Mouse (Mus musculus): ENCODE data around the gene Ccdc71.

The Ccdc71 gene

DNA sequence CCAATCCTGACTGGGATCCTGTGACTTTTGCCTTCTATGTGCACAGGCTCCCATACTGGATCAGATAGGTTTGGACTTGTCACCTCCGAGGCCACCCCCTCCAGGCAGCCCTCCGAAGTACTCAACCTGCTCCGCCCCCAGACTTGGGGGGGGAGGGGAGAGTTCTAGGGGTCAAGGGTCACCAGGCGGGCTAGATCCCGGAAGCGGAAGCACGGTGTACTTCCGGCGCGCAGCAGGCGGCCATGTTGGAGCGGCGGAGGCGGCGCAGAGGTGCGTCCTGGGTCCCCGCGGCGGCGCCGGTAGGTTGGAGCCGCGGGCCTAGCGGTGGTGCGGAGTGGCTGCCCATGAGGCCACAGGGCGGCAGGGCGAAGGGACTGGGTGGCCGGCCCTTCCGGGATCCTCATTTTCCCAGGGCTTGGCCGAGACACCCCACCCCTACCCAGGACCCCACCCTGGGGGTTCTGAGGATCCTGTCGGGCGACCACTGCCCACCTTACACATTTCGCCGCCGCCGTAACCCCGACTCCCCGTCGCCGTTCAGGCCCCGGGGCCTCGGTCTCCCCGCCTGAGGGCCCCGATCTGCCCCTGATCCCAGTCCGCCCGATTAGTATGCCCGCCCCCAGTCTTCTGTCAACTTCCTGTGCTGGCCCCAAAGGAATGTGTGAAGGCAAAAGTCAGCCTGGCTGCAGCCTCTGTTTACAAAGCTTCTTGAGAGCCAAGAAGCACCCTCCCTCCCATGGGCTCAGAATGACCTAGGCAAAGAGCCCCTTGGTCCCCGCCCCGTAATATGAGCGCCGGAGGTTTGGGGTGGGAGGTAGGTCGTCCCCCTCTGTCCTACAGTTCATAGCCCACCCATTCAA is at the start of gene Ccdc71:
TSS of gene Ccdc71 (plus strand) at position 209 of the 860 bp plus-strand sequence.
- DNase-seq: peak; percentile 88

DNA sequence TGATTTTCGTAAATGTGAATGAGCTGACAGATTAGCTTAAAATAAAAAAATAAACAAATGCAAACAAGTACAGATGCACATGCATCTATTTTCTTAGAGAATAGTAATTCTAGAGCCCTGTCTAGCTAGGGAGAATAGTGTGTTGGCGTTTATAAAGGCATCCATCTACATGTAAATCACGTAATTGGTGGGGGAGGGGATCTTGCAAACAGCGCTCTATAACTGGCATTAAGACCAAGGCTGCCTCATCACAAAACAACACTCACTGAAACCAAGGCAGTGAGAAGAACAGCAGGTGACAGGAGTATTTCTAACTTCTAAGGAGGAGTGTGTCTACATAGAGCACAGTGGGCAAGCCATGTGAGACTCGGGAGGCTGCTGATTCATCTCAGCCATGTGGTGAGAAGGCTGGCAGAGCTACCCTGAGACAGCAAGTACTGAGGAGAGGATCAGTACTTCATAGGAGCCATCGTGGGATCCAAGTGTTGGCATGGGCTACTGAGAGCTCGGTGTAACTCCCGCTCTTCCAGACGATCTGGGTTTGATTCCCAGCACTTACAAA is 48.9 kb upstream of the Ccdc71 start:
- DNase-seq: no peak

DNA sequence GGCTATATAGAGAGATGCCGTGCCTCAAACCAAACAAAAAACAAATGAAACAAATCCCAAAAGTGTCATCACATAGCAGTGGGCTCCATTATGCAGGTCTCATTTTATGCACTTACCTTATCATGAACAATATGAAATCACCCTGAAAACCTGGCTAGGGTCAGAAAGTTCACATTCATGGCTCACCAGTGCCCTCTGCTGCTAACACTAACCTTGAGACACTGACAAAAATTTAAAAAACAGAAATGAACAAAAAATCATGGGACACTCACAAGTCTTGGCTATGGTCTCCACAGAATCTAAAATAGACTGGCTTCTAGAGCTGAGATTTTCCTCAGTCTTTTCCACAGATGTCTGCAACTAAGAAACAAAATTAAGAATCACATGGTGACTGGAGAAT is 48.1 kb upstream of the Ccdc71 start:
- DNase-seq: peak; percentile 58

DNA sequence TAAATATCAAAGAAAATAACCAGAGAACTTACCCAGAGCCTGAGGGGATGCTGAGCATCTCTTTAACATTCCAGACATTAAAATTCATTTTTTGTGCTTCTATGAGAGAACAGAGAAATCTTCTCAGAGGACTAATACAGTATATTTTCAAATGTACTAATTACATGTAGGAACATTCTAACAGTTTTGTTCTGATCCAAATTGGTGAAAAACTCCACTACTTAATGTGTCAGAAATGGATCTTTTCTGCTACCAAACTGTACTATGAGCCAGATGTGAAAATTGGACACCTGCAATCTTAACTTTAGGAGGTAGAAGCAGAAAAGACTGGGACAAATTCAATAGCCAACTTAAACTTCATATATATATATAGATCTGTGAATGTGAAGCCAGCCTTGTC is 31.9 kb upstream of the Ccdc71 start, which contains the start of gene Ccdc36:
TSS of gene Ccdc36 (minus strand) at position 101 of the 400 bp plus-strand sequence.
- no peak for DNase-seq

DNA sequence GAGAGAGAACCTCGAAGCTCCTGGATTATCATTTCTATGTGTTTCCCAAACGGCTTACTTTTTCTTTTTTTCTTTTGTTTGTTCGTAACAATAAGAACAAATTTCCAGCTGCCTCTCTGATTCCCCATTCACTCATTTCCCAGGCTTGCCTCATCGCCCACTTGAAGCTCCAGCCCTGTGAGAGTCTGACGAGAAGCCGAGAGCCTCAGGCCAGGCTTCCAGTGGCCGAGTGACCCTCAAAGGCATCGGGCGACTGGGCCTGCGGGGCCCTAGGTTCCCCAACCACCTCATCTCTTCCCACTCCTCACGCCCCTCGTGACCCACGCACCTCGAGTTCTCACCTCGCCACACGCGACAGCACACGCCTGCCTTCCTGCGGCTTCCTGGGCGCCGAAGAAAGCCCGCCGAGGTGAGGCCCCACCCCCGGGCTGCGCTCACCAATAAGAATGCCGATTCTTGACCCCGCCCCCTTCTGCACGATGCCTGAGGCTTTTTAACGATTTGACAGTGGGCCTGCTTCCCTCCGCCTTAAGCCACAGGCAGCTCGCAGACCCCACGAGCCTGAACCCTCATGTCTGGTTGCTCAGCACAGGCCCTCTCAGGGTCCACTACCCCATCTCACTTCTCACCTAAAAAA is 28.8 kb upstream of the Ccdc71 start:
- no peak for DNase-seq

DNA sequence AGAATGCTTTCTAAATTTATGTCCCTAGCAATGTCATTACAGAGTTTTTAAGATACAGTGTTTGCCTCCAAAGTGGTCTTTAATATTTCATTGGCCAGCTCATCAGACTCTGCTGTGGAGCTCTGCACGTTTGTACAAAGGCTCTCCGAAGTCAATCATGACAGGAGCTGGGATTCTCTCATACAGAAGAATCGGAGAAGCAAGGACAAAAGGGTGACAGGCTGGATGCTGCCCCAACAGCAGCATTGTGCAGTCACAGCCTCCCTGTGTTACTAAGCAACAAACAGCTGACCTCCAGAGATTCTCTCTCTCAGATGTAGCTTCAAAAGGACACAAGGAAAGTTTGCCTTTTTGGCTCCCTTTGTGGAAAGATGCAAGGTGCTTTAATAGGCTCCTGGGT is 24.1 kb upstream of the Ccdc71 start, which contains the start of gene BC048562:
TSS of gene BC048562 (plus strand) at position 301 of the 400 bp plus-strand sequence.
- no peak for DNase-seq

DNA sequence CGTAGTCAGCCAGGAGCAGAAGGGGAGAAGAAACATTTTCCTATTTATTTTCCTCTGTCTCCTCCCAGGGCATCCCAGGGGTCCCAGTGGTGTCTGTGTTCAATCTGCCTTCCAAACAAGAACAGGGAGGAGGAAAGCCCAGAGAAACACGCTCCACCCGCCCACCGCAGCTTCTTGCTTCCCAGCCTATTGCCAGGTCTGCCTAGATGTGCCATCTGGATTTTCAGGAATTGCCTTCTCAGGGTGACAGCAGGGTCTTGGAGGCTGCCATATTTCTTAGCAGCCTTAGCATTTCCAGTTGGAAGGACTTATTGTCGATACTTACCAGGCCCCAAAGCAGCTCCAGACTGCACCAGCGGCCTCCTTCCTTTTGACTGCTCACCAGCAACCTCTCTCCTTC is 21.2 kb upstream of the Ccdc71 start:
- no peak for DNase-seq

DNA sequence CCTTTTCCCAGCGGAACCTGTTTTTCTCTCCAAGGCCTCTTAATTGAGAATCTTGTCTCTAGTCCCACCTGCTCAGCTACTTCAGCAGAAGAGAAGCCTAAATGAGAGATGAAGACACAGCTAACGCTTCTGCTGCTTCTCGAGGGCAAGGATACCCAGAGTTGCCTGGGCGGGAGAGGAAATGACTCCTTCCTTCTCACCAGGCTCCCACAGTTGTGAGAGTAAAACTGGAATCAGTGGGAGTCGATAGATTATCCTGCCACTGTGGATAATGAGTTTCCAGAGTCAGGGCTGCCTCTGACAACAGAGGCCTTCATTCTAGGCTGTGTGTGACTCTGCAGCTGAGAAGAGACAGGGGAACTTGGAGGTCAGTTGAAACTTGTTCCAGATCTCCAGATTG is 19.8 kb upstream of the Ccdc71 start:
- DNase-seq: no peak

DNA sequence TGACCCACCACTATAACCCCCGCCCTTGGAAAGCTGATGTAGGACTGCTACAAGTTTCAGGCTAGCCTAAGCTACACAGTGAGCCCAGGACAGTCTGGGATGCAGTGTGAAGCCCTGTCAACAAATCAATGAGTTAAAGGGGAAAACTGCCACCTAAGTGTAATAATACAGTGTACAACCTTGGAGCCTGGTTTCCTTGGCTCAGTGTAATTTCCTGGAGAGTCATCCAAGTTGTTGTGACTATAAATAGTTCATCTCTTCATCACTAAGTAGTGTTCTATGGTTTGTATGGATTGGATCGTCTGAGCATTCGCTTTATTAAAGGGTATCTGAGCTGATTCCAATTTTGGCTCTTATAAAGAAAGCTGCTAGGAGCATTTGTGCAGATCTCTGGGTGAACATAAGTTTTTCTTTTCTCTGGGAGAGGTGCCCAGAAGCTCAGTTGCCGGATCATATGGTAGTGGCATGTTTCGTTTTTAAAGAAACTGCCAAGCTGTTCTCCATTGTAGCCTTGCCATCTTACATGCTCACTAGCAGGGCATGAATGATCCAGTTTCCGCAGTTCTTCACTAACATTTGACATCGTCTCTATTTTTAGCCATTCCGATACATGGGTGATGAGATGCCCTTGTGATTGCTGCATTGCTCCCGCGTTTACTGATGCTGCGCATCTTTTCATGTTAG is 18.9 kb upstream of the Ccdc71 start:
- DNase-seq: no peak

DNA sequence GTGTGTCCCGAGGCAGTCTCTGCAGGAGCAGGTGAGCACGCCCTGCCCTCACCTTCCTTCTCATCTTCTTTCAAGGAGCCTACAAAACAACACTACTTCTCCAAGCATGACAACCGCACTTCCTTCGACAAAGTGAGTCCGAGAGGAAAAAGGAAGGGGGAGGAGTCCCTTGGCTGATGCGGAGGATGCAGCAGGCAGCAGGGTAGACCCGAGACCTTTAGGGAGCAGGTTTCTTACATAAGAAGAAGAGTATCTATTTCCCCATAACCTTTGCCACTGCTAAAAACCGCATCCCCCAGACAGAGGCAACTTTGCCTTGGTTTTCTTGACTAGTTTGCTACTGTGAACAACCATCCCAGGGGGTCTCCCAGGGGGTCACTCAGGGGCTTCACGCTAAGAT is 15.2 kb upstream of the Ccdc71 start:
- DNase-seq: no peak

DNA sequence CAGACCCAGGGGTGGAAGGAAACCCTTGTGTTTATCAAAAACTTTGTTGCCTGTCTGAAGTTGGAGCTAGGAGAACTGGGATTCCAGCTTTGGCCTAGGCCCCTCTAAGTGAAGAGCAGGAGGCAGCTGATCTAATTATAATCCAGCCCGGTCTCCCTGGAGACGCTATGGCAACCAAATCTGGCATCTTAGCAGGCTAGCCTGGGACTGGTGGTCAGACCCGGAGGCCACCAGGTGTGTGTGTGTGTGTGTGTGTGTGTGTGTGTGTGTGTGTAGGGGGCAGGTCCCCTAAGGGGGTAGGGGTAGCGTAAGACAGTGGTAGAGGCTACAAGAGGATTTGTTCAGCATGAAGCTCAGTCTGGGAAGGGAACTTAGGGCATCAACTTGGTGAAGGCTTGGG is 10.5 kb upstream of the Ccdc71 start:
- no peak for DNase-seq

DNA sequence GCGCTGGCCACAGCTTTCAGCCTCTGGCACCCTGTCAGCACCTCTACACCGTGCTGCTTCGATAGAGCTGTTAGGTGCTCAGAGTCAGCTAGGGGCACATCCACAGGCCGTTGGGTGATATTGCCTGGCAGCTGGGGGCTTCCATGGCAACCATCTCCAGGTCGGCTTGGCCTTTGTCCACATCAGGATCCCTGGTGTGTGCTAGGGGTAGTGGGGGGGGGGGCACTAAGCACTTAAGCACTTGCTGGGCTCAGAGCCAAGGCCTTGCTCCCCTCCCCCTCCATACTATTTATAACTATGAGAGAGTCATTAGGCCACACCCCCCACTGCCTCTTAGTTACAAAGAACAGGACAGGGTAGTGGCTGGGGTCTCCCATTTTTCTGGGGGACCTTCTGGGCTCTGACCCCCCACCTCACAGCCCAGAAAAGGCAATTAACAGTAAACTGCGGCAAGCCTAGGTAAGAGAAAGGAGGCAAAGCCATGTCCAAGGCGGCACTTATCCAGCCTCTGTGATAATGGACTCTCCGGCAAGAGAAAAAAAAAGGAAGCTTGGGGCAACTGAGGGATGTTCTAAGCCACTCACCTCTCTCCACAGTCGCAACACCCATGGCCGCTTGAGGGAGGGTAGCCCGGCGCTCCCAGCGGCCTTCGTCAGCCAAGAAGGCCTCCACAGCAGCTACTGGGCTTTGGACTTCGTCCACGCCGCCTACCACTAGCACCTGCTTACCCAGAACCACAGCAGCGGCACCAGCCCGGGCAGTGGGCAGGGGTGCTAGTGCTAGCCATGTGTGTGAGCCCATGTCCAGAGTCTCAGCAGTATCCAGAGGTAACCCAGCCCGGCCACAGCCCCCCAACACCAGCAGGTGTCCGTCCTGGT is 9.8 kb upstream of the Ccdc71 start:
- no peak for DNase-seq

DNA sequence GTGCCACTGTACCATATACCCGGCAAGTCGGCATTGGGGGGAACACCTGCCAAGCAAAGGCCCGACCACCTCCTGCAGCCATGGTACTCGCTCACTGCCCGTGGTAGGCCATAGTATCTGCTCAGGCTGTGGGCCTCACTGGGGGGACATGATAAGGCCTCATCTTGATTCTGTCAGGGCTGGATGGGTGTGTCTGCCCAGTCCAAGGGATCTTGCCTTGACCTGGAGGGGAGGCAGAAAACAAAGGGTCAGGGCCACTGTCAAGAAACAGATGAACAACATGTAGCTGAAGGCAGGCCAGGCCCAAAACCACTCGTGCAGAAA is 9.2 kb upstream of the Ccdc71 start:
- DNase-seq: no peak

DNA sequence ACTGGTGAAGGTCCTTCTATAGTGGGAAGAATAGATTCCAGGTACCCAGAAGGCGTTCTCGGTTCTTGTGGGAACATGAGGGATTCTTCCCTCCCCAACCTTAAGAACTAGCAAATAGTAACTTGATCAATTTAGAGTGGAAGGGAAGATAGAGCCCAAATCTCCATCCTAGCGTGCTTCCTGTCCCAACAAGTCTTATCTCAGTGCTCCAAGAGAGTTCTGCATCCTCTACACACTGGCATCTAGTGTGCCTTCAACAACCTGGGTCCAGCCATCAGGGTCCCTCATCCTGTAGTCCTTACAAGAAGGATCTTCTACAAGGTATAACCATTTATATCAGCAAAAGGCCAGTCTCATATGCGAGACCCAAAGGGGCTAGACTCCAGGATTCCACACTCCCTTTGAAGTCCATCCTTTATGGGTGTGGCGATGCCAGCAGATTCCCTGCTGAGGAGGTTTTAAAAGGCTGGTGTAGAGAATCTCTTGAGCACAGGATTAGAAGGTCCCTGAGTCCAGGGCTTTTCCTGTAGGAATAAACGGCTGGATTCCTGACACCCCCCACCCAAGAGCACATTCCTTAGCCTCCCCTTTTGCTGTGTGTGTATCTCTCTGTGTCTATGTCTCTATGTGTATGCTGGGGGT is 8.7 kb upstream of the Ccdc71 start:
- DNase-seq: no peak

DNA sequence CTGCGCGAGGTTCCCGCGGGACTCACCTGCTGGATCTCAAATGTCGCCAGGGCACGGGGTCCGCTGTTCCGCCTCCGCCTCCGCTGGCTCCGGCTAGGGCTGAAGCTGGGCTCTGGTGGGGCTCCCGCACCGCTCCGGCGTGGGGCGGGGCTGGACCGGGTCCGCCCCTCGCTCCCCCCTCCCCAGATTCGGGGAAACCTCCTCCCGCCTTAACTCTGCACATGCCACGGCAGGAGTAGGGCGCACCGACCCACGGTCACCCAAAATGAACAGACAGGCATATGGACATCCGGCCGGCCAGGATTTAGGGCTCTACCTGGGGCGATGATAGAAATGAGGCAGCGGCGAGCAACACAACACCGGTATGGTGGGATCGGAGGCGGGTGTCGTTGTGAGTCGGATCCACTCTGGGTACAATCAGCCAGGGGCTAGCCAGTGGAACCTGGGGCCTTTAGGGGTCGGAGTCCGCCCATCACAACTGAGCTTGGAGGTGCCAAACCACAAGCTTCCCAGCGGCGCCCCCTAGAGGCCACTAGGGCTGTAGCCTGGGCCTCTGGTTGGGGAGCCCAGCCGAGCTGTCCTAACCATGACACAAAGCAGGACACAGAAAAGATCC is 7.9 kb upstream of the Ccdc71 start:
- peak; percentile 83 for DNase-seq

DNA sequence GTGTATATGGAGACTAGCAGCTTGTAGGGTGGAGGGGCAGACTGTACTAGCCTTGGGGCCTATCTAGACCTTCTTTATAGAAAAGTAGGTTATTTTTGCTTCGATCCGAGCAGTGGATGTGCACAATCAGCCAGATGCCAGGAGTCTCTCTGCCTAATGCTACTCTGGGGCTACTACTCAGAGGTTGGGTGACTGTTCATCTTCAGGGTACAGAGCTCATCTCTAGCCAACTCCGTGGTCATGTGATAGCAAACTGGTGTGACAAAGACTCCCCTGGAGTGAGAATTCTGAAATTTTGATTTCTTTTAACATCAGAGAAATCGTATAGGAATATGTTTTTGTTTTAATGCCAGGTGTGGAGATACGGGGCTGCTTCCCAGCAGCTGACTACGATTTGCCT is 7.4 kb upstream of the Ccdc71 start:
- DNase-seq: no peak

DNA sequence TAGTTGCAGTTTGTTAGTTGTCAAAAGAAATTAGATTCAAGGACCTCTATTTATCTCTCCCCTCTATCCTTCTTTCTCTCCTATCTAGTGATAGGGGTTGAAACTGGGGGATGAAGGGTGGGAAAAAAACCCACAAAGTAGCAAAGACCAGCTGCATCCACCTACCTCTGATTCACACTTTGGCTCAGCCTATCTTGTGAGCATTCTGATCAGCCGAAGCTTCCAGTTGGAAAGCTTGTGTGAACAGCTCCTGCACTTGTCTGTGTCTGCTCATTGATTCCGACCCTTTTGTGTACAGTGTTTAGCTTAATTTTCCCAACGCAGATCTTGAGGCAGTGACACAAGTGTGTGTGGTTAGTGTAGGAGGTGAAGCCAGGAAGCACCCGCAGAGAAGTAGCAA is 6.9 kb upstream of the Ccdc71 start:
- no peak for DNase-seq

DNA sequence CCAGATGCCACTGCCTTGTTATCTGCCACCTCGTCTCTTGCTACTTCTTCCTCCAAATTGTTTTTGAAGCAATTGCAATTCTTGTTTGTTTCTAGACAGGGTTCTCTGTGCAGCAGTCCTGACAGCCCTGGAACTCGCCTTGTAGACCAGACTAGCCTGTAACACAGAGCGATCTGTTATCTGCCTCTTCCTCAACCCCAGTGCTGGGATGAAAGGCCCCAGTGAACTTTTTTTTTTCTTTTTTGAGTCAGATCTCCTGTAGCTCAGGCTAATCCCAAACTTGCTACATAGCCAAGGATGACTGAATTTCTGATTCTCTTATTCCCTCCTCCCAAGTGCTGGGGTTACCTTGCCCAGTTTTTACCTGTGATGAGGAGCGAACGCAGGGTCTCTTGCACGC is 5.9 kb upstream of the Ccdc71 start:
- DNase-seq: no peak

DNA sequence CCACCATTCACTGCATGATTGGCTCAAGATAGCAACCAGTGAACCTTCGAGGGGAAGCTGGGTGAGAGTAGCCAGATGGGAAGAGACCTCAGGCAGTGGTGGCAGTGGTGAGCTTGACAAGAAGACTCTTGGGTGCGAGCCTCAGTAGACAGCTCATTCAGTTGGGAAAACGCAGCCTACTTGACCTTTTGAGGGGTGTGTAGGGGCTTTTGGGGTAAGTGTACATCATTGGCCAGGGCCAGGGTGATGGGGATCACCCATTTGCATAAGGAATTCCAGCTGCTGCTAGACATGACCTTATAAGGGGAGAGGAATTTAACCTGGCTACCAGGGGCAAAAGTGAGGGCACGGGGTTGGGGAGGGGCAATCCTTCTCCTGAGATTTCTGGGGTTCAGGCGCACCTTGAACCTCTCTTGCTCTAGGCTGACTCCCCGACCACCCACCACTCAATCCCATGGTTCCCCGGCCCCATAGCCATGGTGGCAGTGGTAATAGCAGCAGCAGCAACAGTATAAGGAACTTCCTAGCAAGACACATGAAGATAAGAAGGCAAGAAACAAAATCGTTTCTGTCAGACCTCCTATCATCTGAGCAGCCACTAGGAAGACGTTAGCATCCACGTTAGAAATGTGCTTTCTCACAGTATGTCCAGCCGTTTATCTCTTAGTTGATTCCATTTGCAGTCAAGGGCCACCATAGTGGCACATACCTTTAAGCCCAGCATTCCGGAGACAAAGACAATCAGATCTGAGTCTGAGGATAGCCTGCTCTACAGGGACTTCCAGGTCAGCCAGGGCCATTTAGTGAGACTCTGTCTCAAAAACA is 4.4 kb upstream of the Ccdc71 start:
- DNase-seq: no peak

DNA sequence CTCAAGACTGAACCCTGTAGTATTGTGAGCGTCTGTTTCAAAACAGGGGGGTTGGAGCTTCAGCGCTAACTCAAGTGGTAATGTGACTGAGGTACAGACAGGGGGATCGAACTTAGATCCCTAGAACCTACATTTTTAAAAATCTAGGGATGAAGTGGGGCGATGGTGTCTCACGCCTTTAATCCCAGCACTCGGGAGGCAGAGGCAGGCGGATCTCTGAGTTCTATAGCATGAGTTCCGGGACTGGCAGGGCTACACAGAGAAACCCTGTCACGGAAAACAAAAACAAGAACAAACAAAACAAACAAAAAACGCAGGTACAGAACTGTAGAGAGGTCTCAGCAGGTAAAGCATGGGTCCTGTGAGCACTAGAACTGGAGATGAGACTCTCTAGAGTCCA is 3.4 kb upstream of the Ccdc71 start:
- no peak for DNase-seq

DNA sequence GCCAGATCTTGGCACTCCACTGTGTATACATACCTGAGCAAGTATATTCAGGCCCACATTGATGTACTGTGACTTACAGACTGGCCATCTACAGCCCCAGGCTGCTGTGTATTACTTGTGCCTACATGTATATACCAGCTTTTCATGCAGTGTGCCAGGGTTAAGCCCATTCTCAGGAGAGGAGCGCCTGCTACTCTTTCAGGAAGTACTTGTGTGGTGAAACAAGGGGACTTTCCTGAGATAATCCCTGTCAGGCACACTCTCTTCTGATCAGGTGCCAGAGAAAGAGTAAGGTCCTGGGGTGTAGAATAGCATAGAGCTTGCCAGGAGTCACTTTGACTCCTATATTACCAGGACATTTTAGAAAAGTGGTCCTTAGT is 398 bp upstream of the Ccdc71 start:
- no peak for DNase-seq

Measured in kidney, adult 9 months (tissue).